Mouse (Mus musculus) erythroblast, embryonic 14.5 days (primary cell): ENCODE measurements around the gene Rcan1. TPM values are rescaled to one million over a fixed set of nuclear protein-coding genes. Genes with fewer than 3 reads are reported as not detected.
"Not testable (repeated sequence)": the region's sequence is repeated elsewhere in the genome, so short reads cannot be mapped to it uniquely, and the experiment has no call there.

Experiments
- H3K27me3 ChIP-seq: 2 replicates; pipeline ENCODE4 v1.6.1; 2012; ENCODE audit warnings: inconsistent platforms; ENCODE audit not compliant: control insufficient read depth
- H3K36me3 ChIP-seq: 2 replicates; pipeline ENCODE4 v1.6.1; 2012; ENCODE audit warnings: mild to moderate bottlenecking, inconsistent platforms; ENCODE audit not compliant: control insufficient read depth
- H3K4me1 ChIP-seq: 2 replicates; pipeline ENCODE4 v1.6.1; 2012; ENCODE audit warnings: inconsistent platforms; ENCODE audit not compliant: control insufficient read depth
- H3K4me3 ChIP-seq: replicated peaks from 2 replicates; pipeline ENCODE3; 2012; ENCODE audit warnings: moderate library complexity, mild to moderate bottlenecking, inconsistent platforms
- H3K9me3 ChIP-seq: 2 replicates; pipeline ENCODE4 v1.6.1; 2012; ENCODE audit warnings: low read length, inconsistent platforms, mixed read lengths; ENCODE audit not compliant: control insufficient read depth
- GATA1 ChIP-seq: IDR thresholded peaks from 2 replicates; pipeline ENCODE4 v1.6.1; 2012; ENCODE audit warnings: low read length, inconsistent platforms, mixed read lengths
- TAL1 ChIP-seq: IDR thresholded peaks from 3 replicates; pipeline ENCODE4 v1.6.1; 2012; ENCODE audit warnings: low read length, inconsistent platforms, mixed read lengths
- polyA plus RNA-seq: library from polyadenylated mRNA; stranded (reverse); fragments of >175 nt; gene quantifications from 2 replicates; pipeline ENCODE4 v1.2.3, GENCODE M21; 2012

Gene Rcan1
- polyA plus RNA-seq, result 1.4 and 1.7 TPM in 2 replicates

- Histone ChIP-seq H3K36me3 (no peaks in the 10 kb centered on the region), H3K4me3 (no peak within 1 kb of the TSS), H3K27me3 (no peaks in the 10 kb centered on the region; the same call in 1 of the 2 replicates), H3K9me3 (no peaks in the 10 kb centered on the region), H3K4me1 (peaks cover 30% of the 10 kb centered on the region)
- TF ChIP-seq TAL1 (no peak), GATA1 (no peak)
These were observed at the start of gene Rcan1 for GRCm38 (mm10) chr16:92470706-92471105. Gene Rcan1 (minus strand): TSS chr16:92470867.

GRCm38 (mm10) chr16:92519820-92520492, 49.3 kb upstream of the Rcan1 start:
- Histone ChIP-seq H3K36me3 (no peaks in the 10 kb centered on the region), H3K27me3 (peaks cover 3% of the 10 kb centered on the region; the same call in 1 of the 2 replicates), H3K4me1 (no peaks in the 10 kb centered on the region), H3K4me3 (no peak overlapping the region), H3K9me3 (peaks cover under 1% of the 10 kb centered on the region)
- TF ChIP-seq TAL1 (no peak), GATA1 (no peak)

- peaks cover 3% of the 10 kb centered on the region; the same call in 1 of the 2 replicates for H3K27me3 ChIP-seq
These were observed 48.1 kb upstream of the Rcan1 start for GRCm38 (mm10) chr16:92518718-92519117.

GRCm38 (mm10) chr16:92516139-92516538, 45.5 kb upstream of the Rcan1 start:
- no peak overlapping the region for H3K4me3 ChIP-seq
- H3K4me1 ChIP-seq, result no peaks in the 10 kb centered on the region
- peaks cover 5% of the 10 kb centered on the region; the same call in 1 of the 2 replicates for H3K27me3 ChIP-seq
- TF ChIP-seq TAL1, result no peak
- no peak for TF ChIP-seq GATA1
- H3K9me3 ChIP-seq, result peaks cover 4% of the 10 kb centered on the region
- H3K36me3 ChIP-seq, result no peaks in the 10 kb centered on the region

More at GRCm38 (mm10) chr16:92518718-92519117, 48.1 kb upstream of the Rcan1 start:
- TF ChIP-seq GATA1 (no peak), TAL1 (no peak)
- H3K4me1 ChIP-seq, result no peaks in the 10 kb centered on the region
- H3K4me3 ChIP-seq, result no peak overlapping the region
- H3K36me3 ChIP-seq, result no peaks in the 10 kb centered on the region
- peaks cover 4% of the 10 kb centered on the region for H3K9me3 ChIP-seq

GRCm38 (mm10) chr16:92514896-92515295, 44.2 kb upstream of the Rcan1 start:
- H3K36me3 ChIP-seq, H3K4me1 ChIP-seq, H3K27me3 ChIP-seq, H3K9me3 ChIP-seq, H3K4me3 ChIP-seq: not testable (repeated sequence)

GRCm38 (mm10) chr16:92511773-92512391, 41.2 kb upstream of the Rcan1 start:
- peaks cover 7% of the 10 kb centered on the region for H3K27me3 ChIP-seq
- TF ChIP-seq TAL1, result no peak
- no peak for TF ChIP-seq GATA1
- no peak overlapping the region for H3K4me3 ChIP-seq
- no peaks in the 10 kb centered on the region for H3K4me1 ChIP-seq
- no peaks in the 10 kb centered on the region for H3K36me3 ChIP-seq
- H3K9me3 ChIP-seq, result peaks cover 4% of the 10 kb centered on the region

GRCm38 (mm10) chr16:92510835-92511772, 40.4 kb upstream of the Rcan1 start:
- no peak for TF ChIP-seq TAL1
- no peak for TF ChIP-seq GATA1
- Histone ChIP-seq H3K27me3 (peaks cover 7% of the 10 kb centered on the region), H3K9me3 (peaks cover 4% of the 10 kb centered on the region), H3K4me3 (no peak overlapping the region), H3K36me3 (no peaks in the 10 kb centered on the region), H3K4me1 (no peaks in the 10 kb centered on the region)

- H3K4me1 ChIP-seq, result no peaks in the 10 kb centered on the region
- no peak for TF ChIP-seq GATA1
- no peak for TF ChIP-seq TAL1
- no peaks in the 10 kb centered on the region for H3K9me3 ChIP-seq
- H3K4me3 ChIP-seq, result no peak overlapping the region
- H3K36me3 ChIP-seq, result no peaks in the 10 kb centered on the region
- peaks cover 20% of the 10 kb centered on the region for H3K27me3 ChIP-seq
These were observed 36.9 kb upstream of the Rcan1 start for GRCm38 (mm10) chr16:92507573-92507972.

GRCm38 (mm10) chr16:92503105-92503504, 32.4 kb upstream of the Rcan1 start:
- Histone ChIP-seq H3K27me3 (peaks cover 58% of the 10 kb centered on the region), H3K4me3 (no peak overlapping the region), H3K4me1 (peaks cover 5% of the 10 kb centered on the region), H3K36me3 (no peaks in the 10 kb centered on the region), H3K9me3 (peaks cover 4% of the 10 kb centered on the region; the same call in 1 of the 2 replicates)
- no peak for TF ChIP-seq TAL1
- no peak for TF ChIP-seq GATA1
